Mouse (Mus musculus) spleen, postnatal 14 days (tissue): Measurements from ENCODE around the gene Trpm4.
"Not testable (repeated sequence)": the region's sequence is repeated elsewhere in the genome, so short reads cannot be mapped to it uniquely, and the experiment has no call there.

Experiments used
- DNase-seq, 2 experiments: peaks; one replicate each; pipeline ENCODE4 v3.0.0; 2021 to 2022; ENCODE audit warnings: low spot score in 2 of 2

The Trpm4 gene

GRCm38 (mm10) chr7:45333431-45333982 is at the start of gene Trpm4:
Gene Trpm4 (minus strand): TSS chr7:45333780.
- peak; percentile 58 to 73 for DNase-seq

GRCm38 (mm10) chr7:45376057-45376456 is 42.5 kb upstream of the Trpm4 start:
- no peak for DNase-seq

- no peak for DNase-seq
Measured at GRCm38 (mm10) chr7:45374620-45375019, 41.0 kb upstream of the Trpm4 start.

- no peak for DNase-seq
Measured at GRCm38 (mm10) chr7:45372371-45372770, 38.8 kb upstream of the Trpm4 start.

GRCm38 (mm10) chr7:45370475-45371311 is 37.1 kb upstream of the Trpm4 start, which contains the start of gene Lin7b:
Gene Lin7b (minus strand): TSS chr7:45370583.
- DNase-seq: peak; percentile 81 to 84

GRCm38 (mm10) chr7:45369836-45370474 is 36.4 kb upstream of the Trpm4 start:
- DNase-seq: peak in 1 of 2 experiments; percentile 6

- no peak for DNase-seq
Measured at GRCm38 (mm10) chr7:45369022-45369745, 35.6 kb upstream of the Trpm4 start.

- DNase-seq: no peak
Measured at GRCm38 (mm10) chr7:45368178-45368577, 34.6 kb upstream of the Trpm4 start.

- DNase-seq: peak; percentile 96 to 97
Measured at GRCm38 (mm10) chr7:45367020-45367880, 33.7 kb upstream of the Trpm4 start.

- DNase-seq: no peak
Measured at GRCm38 (mm10) chr7:45366652-45367019, 33.1 kb upstream of the Trpm4 start, which contains the start of gene Ppfia3. Gene Ppfia3 (minus strand): TSS chr7:45367019.

- DNase-seq: no peak
Measured at GRCm38 (mm10) chr7:45365742-45366651, 32.4 kb upstream of the Trpm4 start.

- DNase-seq: no peak
Measured at GRCm38 (mm10) chr7:45363983-45364382, 30.4 kb upstream of the Trpm4 start.

- DNase-seq: no peak
Measured at GRCm38 (mm10) chr7:45362801-45363200, 29.2 kb upstream of the Trpm4 start.

- peak; percentile 56 to 67 for DNase-seq
Measured at GRCm38 (mm10) chr7:45361243-45361804, 27.7 kb upstream of the Trpm4 start.

GRCm38 (mm10) chr7:45360404-45361125 is 27.0 kb upstream of the Trpm4 start:
- no peak for DNase-seq

- not testable (repeated sequence) for DNase-seq
Measured at GRCm38 (mm10) chr7:45359081-45359480, 25.5 kb upstream of the Trpm4 start.

- no peak for DNase-seq
Measured at GRCm38 (mm10) chr7:45356087-45356486, 22.5 kb upstream of the Trpm4 start.

- no peak for DNase-seq
Measured at GRCm38 (mm10) chr7:45355318-45356020, 21.9 kb upstream of the Trpm4 start.
